Mouse (Mus musculus) testis, postnatal 10 days (tissue): ENCODE measurements around the gene Ppp1r14b.
A peak's percentile ranks its signal among the peaks of the same experiment; 100 is the strongest.

Experiments used
- DNase-seq: peaks from one replicate; pipeline ENCODE4 v3.0.0; 2021; ENCODE audit warnings: low spot score

Gene Ppp1r14b

GRCm38 (mm10) chr19:6942764-6943163 is 32.0 kb upstream of the Ppp1r14b start:
- DNase-seq = peak; percentile 39

- DNase-seq = no peak
Measured at GRCm38 (mm10) chr19:6943709-6944108, 31.1 kb upstream of the Ppp1r14b start.

- no peak for DNase-seq
Measured at GRCm38 (mm10) chr19:6947742-6948141, 27.0 kb upstream of the Ppp1r14b start.

GRCm38 (mm10) chr19:6948186-6948585 is 26.6 kb upstream of the Ppp1r14b start:
- DNase-seq = no peak

GRCm38 (mm10) chr19:6949532-6949931 is 25.2 kb upstream of the Ppp1r14b start:
- no peak for DNase-seq

- no peak for DNase-seq
Measured at GRCm38 (mm10) chr19:6949951-6950350, 24.8 kb upstream of the Ppp1r14b start.

- DNase-seq = no peak
Measured at GRCm38 (mm10) chr19:6950613-6951153, 24.1 kb upstream of the Ppp1r14b start.

GRCm38 (mm10) chr19:6951381-6951968 is 23.3 kb upstream of the Ppp1r14b start:
- DNase-seq = peak; percentile 91

- peak; percentile 86 for DNase-seq
Measured at GRCm38 (mm10) chr19:6951994-6952711, 22.6 kb upstream of the Ppp1r14b start.

GRCm38 (mm10) chr19:6952712-6953037 is 22.1 kb upstream of the Ppp1r14b start:
- DNase-seq = peak; percentile 68

GRCm38 (mm10) chr19:6954046-6954445 is 20.7 kb upstream of the Ppp1r14b start:
- peak; percentile 78 for DNase-seq

- no peak for DNase-seq
Measured at GRCm38 (mm10) chr19:6955424-6955823, 19.3 kb upstream of the Ppp1r14b start.

- no peak for DNase-seq
Measured at GRCm38 (mm10) chr19:6956461-6956860, 18.3 kb upstream of the Ppp1r14b start.

- peak; percentile 79 for DNase-seq
Measured at GRCm38 (mm10) chr19:6968491-6969271, 6.1 kb upstream of the Ppp1r14b start.

- no peak for DNase-seq
Measured at GRCm38 (mm10) chr19:6969291-6969664, 5.5 kb upstream of the Ppp1r14b start.

GRCm38 (mm10) chr19:6969665-6970381 is 4.9 kb upstream of the Ppp1r14b start:
- DNase-seq = peak; percentile 87

GRCm38 (mm10) chr19:6970460-6971085 is 4.2 kb upstream of the Ppp1r14b start:
- no peak for DNase-seq

GRCm38 (mm10) chr19:6971644-6972043 is 3.1 kb upstream of the Ppp1r14b start:
- DNase-seq = no peak

- no peak for DNase-seq
Measured at GRCm38 (mm10) chr19:6972247-6972917, 2.4 kb upstream of the Ppp1r14b start.

GRCm38 (mm10) chr19:6973581-6974190 is 1.1 kb upstream of the Ppp1r14b start:
- DNase-seq = no peak
